Mouse (Mus musculus): ENCODE data around the gene Lrtm2. TPM values are rescaled to one million over a fixed set of nuclear protein-coding genes. Genes with fewer than 3 reads are reported as not detected.
"Not testable (repeated sequence)": the region's sequence is repeated elsewhere in the genome, so short reads cannot be mapped to it uniquely, and the experiment has no call there.

The Lrtm2 gene
- polyA plus RNA-seq, 1 experiment: not detected

GRCm38 (mm10) chr6:119360925-119361702 is 30.5 kb upstream of the Lrtm2 start:
- Histone ChIP-seq H3K4me1 (peaks cover 27% of the 10 kb centered on the region), H3K9me3 (no peaks in the 10 kb centered on the region), H3K4me3 (replicated peaks) (no peak overlapping the region), H3K27me3 (replicated peaks) (no peaks in the 10 kb centered on the region), H3K36me3 (replicated peaks; ENCODE audit: low read length) (peaks cover 95% of the 10 kb centered on the region)
- TF ChIP-seq FLI1 (IDR thresholded peaks at IDR 0.05; ENCODE audit: low read length): no peak
- TF ChIP-seq GATA1 (IDR thresholded peaks at IDR 0.05; ENCODE audit: borderline replicate concordance, low read length): no peak

GRCm38 (mm10) chr6:119360250-119360649 is 29.7 kb upstream of the Lrtm2 start:
- Histone ChIP-seq H3K36me3 (replicated peaks; ENCODE audit: low read length) (peaks cover 95% of the 10 kb centered on the region), H3K4me1 (peaks cover 27% of the 10 kb centered on the region)
- not testable (repeated sequence) for H3K9me3 ChIP-seq; H3K27me3 ChIP-seq (replicated peaks); H3K4me3 ChIP-seq (replicated peaks)

GRCm38 (mm10) chr6:119358020-119358571 is 27.5 kb upstream of the Lrtm2 start:
- peaks cover 96% of the 10 kb centered on the region for H3K36me3 ChIP-seq (replicated peaks; ENCODE audit: low read length)
- TF ChIP-seq FLI1 (IDR thresholded peaks at IDR 0.05; ENCODE audit: low read length) (no peak), GATA1 (IDR thresholded peaks at IDR 0.05; ENCODE audit: borderline replicate concordance, low read length) (no peak)

GRCm38 (mm10) chr6:119352501-119352900 is 21.9 kb upstream of the Lrtm2 start:
- Histone ChIP-seq H3K36me3 (replicated peaks; ENCODE audit: low read length) (peaks cover 56% of the 10 kb centered on the region), H3K9me3 (no peaks in the 10 kb centered on the region), H3K27me3 (replicated peaks) (no peaks in the 10 kb centered on the region), H3K4me3 (replicated peaks) (no peak overlapping the region), H3K4me1 (peaks cover 16% of the 10 kb centered on the region)
- no peak for TF ChIP-seq FLI1 (IDR thresholded peaks at IDR 0.05; ENCODE audit: low read length)

More at GRCm38 (mm10) chr6:119358020-119358571, 27.5 kb upstream of the Lrtm2 start:
- Histone ChIP-seq H3K9me3 (no peaks in the 10 kb centered on the region), H3K4me1 (peaks cover 25% of the 10 kb centered on the region), H3K4me3 (replicated peaks) (no peak overlapping the region), H3K27me3 (replicated peaks) (no peaks in the 10 kb centered on the region)

GRCm38 (mm10) chr6:119351656-119352055 is 21.1 kb upstream of the Lrtm2 start:
- Histone ChIP-seq H3K4me3 (replicated peaks) (no peak overlapping the region), H3K27me3 (replicated peaks) (peaks cover 8% of the 10 kb centered on the region), H3K4me1 (peaks cover 21% of the 10 kb centered on the region), H3K36me3 (replicated peaks; ENCODE audit: low read length) (peaks cover 48% of the 10 kb centered on the region), H3K9me3 (no peaks in the 10 kb centered on the region)
- TF ChIP-seq FLI1 (IDR thresholded peaks at IDR 0.05; ENCODE audit: low read length): no peak
- no peak for TF ChIP-seq GATA1 (IDR thresholded peaks at IDR 0.05; ENCODE audit: borderline replicate concordance, low read length)

- Histone ChIP-seq H3K4me3 (replicated peaks) (no peak overlapping the region), H3K36me3 (replicated peaks; ENCODE audit: low read length) (peaks cover 39% of the 10 kb centered on the region), H3K9me3 (no peaks in the 10 kb centered on the region), H3K4me1 (peaks cover 28% of the 10 kb centered on the region), H3K27me3 (replicated peaks) (peaks cover 14% of the 10 kb centered on the region)
- TF ChIP-seq FLI1 (IDR thresholded peaks at IDR 0.05; ENCODE audit: low read length): no peak
- no peak for TF ChIP-seq GATA1 (IDR thresholded peaks at IDR 0.05; ENCODE audit: borderline replicate concordance, low read length)
Observed at GRCm38 (mm10) chr6:119350703-119351198, 20.2 kb upstream of the Lrtm2 start.

- Histone ChIP-seq H3K4me3 (replicated peaks) (no peak overlapping the region), H3K27me3 (replicated peaks) (peaks cover 34% of the 10 kb centered on the region), H3K9me3 (no peaks in the 10 kb centered on the region), H3K4me1 (peaks cover 28% of the 10 kb centered on the region), H3K36me3 (replicated peaks; ENCODE audit: low read length) (peaks cover 13% of the 10 kb centered on the region)
- TF ChIP-seq GATA1 (IDR thresholded peaks at IDR 0.05; ENCODE audit: borderline replicate concordance, low read length) (no peak), FLI1 (IDR thresholded peaks at IDR 0.05; ENCODE audit: low read length) (no peak)
Observed at GRCm38 (mm10) chr6:119348234-119348633, 17.7 kb upstream of the Lrtm2 start.

- Histone ChIP-seq H3K4me1 (peaks cover 28% of the 10 kb centered on the region), H3K4me3 (replicated peaks) (no peak overlapping the region), H3K27me3 (replicated peaks) (peaks cover 34% of the 10 kb centered on the region), H3K36me3 (replicated peaks; ENCODE audit: low read length) (peaks cover 9% of the 10 kb centered on the region), H3K9me3 (no peaks in the 10 kb centered on the region)
- TF ChIP-seq FLI1 (IDR thresholded peaks at IDR 0.05; ENCODE audit: low read length): no peak
- TF ChIP-seq GATA1 (IDR thresholded peaks at IDR 0.05; ENCODE audit: borderline replicate concordance, low read length): no peak
Observed at GRCm38 (mm10) chr6:119347813-119348212, 17.2 kb upstream of the Lrtm2 start.

GRCm38 (mm10) chr6:119346257-119346656 is 15.7 kb upstream of the Lrtm2 start:
- Histone ChIP-seq H3K36me3 (replicated peaks; ENCODE audit: low read length) (no peaks in the 10 kb centered on the region), H3K4me3 (replicated peaks) (peak overlapping the region; percentile 24)

GRCm38 (mm10) chr6:119341409-119341808 is 10.8 kb upstream of the Lrtm2 start:
- TF ChIP-seq FLI1 (IDR thresholded peaks at IDR 0.05; ENCODE audit: low read length) (no peak), GATA1 (IDR thresholded peaks at IDR 0.05; ENCODE audit: borderline replicate concordance, low read length) (no peak)
- no peaks in the 10 kb centered on the region for H3K36me3 ChIP-seq (replicated peaks; ENCODE audit: low read length)
- H3K27me3 ChIP-seq (replicated peaks): peaks cover 26% of the 10 kb centered on the region
- H3K4me1 ChIP-seq: peaks cover 47% of the 10 kb centered on the region
- H3K9me3 ChIP-seq: no peaks in the 10 kb centered on the region
- H3K4me3 ChIP-seq (replicated peaks): no peak overlapping the region

More at GRCm38 (mm10) chr6:119346257-119346656, 15.7 kb upstream of the Lrtm2 start:
- TF ChIP-seq GATA1 (IDR thresholded peaks at IDR 0.05; ENCODE audit: borderline replicate concordance, low read length) (no peak), FLI1 (IDR thresholded peaks at IDR 0.05; ENCODE audit: low read length) (no peak)
- Histone ChIP-seq H3K27me3 (replicated peaks) (peaks cover 34% of the 10 kb centered on the region), H3K4me1 (peaks cover 32% of the 10 kb centered on the region), H3K9me3 (no peaks in the 10 kb centered on the region)
